Mouse (Mus musculus) ovary, postnatal 14 days (tissue): ENCODE results near the gene Hivep3.

Experiments used
- DNase-seq: peaks from one replicate; pipeline ENCODE4 v3.0.0; 2022; ENCODE audit warnings: low spot score

The Hivep3 gene

GRCm38 (mm10) chr4:120107787-120108186, 374.2 kb downstream of the Hivep3 start:
- no peak for DNase-seq

GRCm38 (mm10) chr4:120115516-120115915, 381.9 kb downstream of the Hivep3 start:
- DNase-seq, result no peak

GRCm38 (mm10) chr4:120116312-120116711, 382.7 kb downstream of the Hivep3 start:
- no peak for DNase-seq

- peak; percentile 73 for DNase-seq
Observed at GRCm38 (mm10) chr4:120120276-120120675, 386.7 kb downstream of the Hivep3 start.

GRCm38 (mm10) chr4:120124656-120125055, 391.1 kb downstream of the Hivep3 start:
- DNase-seq, result no peak

- no peak for DNase-seq
Observed at GRCm38 (mm10) chr4:120126047-120126446, 392.5 kb downstream of the Hivep3 start.

GRCm38 (mm10) chr4:120127333-120127732, 393.7 kb downstream of the Hivep3 start:
- DNase-seq, result no peak

- no peak for DNase-seq
Observed at GRCm38 (mm10) chr4:120128033-120128432, 394.4 kb downstream of the Hivep3 start.

GRCm38 (mm10) chr4:120129233-120129885, 395.8 kb downstream of the Hivep3 start:
- peak; percentile 46 for DNase-seq

GRCm38 (mm10) chr4:120130926-120131325, 397.3 kb downstream of the Hivep3 start:
- no peak for DNase-seq

- peak; percentile 79 for DNase-seq
Observed at GRCm38 (mm10) chr4:120131441-120132220, 398.0 kb downstream of the Hivep3 start.

GRCm38 (mm10) chr4:120134223-120134622, 400.6 kb downstream of the Hivep3 start:
- no peak for DNase-seq

GRCm38 (mm10) chr4:120141810-120142209, 408.2 kb downstream of the Hivep3 start:
- no peak for DNase-seq

GRCm38 (mm10) chr4:120142905-120143304, 409.3 kb downstream of the Hivep3 start:
- DNase-seq, result no peak

- DNase-seq, result no peak
Observed at GRCm38 (mm10) chr4:120144343-120144742, 410.8 kb downstream of the Hivep3 start.

GRCm38 (mm10) chr4:120145931-120146330, 412.3 kb downstream of the Hivep3 start:
- DNase-seq, result no peak

GRCm38 (mm10) chr4:120148291-120149141, 414.9 kb downstream of the Hivep3 start:
- peak; percentile 61 for DNase-seq

GRCm38 (mm10) chr4:120149142-120149524, 415.5 kb downstream of the Hivep3 start:
- no peak for DNase-seq

- no peak for DNase-seq
Observed at GRCm38 (mm10) chr4:120150345-120150920, 416.8 kb downstream of the Hivep3 start.

GRCm38 (mm10) chr4:120151906-120152305, 418.3 kb downstream of the Hivep3 start:
- no peak for DNase-seq

GRCm38 (mm10) chr4:120152648-120153047, 419.1 kb downstream of the Hivep3 start:
- no peak for DNase-seq

GRCm38 (mm10) chr4:120153736-120154135, 420.2 kb downstream of the Hivep3 start:
- DNase-seq, result no peak
